Comparison of ENCODE assay signal across 8 mouse cellular contexts in genomic region chr8:60889843-60890519, GRCm38 (mm10). TPM values are rescaled to one million over a fixed set of nuclear protein-coding genes. Genes with fewer than 3 reads are reported as not detected.
DNase-seq lines count a peak whose midpoint lies in the region; ATAC-seq lines count a peak whose summit lies in the region.

Hpf1 (plus strand) TSS chr8:60890418.

- WGBS in heart, embryonic 14.5 days = 6% methylated on average over 40 of the region's 43 CpGs
- 3% methylated on average over 43 of the region's 43 CpGs for WGBS in liver, embryonic 13.5 days (ENCODE audit: insufficient replicate concordance)
- WGBS in stomach, embryonic 16.5 days = 5% methylated on average over 43 of the region's 43 CpGs

- ATAC-seq in CD4-positive, CD25-positive, alpha-beta regulatory T cell, adult 4 months = peak; percentile 98
- ATAC-seq in heart, embryonic 14.5 days (ENCODE audit: insufficient number of reproducible peaks, insufficient read depth, low FRiP score, low read depth) = peak; percentile 96
- ATAC-seq in liver, embryonic 13.5 days (ENCODE audit: low read depth) = peak; percentile 98
- ATAC-seq in stomach, embryonic 16.5 days (ENCODE audit: insufficient read depth, low FRiP score) = peak; percentile 99

- no peaks in the 10 kb centered on the region for H3K27me3 ChIP-seq in heart, embryonic 14.5 days (ENCODE audit: control insufficient read depth, insufficient read depth, low read length)
- H3K27me3 ChIP-seq in liver, embryonic 13.5 days = no peaks in the 10 kb centered on the region
- H3K27me3 ChIP-seq in stomach, embryonic 16.5 days (ENCODE audit: control insufficient read depth, insufficient read depth, low read length) = no peaks in the 10 kb centered on the region

- peak within 1 kb of the TSS; percentile 84 to 88 for H3K4me3 ChIP-seq in heart, embryonic 14.5 days (ENCODE audit: control insufficient read depth in 1 of 2, insufficient read depth in 1 of 2, low read depth in 1 of 2, low read length in 2 of 2)
- H3K4me3 ChIP-seq in liver, embryonic 13.5 days (replicated peaks) = peak within 1 kb of the TSS; percentile 87
- peak within 1 kb of the TSS; percentile 89 for H3K4me3 ChIP-seq in stomach, embryonic 16.5 days (replicated peaks; ENCODE audit: low read length)

- peaks cover 2 to 22% of the 10 kb centered on the region in 2 experiments for H3K4me1 ChIP-seq in heart, embryonic 14.5 days (ENCODE audit: control insufficient read depth in 2 of 2, insufficient read depth in 2 of 2, low read length in 2 of 2)
- H3K4me1 ChIP-seq in liver, embryonic 13.5 days (replicated peaks) = peaks cover 42% of the 10 kb centered on the region
- peaks cover 14% of the 10 kb centered on the region for H3K4me1 ChIP-seq in stomach, embryonic 16.5 days (ENCODE audit: control insufficient read depth, insufficient read depth, low read length)

- H3K4me2 ChIP-seq in heart, embryonic 14.5 days (ENCODE audit: low read length) = peak within 1 kb of the TSS; percentile 72
- H3K4me2 ChIP-seq in liver, embryonic 13.5 days = peak within 1 kb of the TSS; percentile 90
- H3K4me2 ChIP-seq in stomach, embryonic 16.5 days (ENCODE audit: low read depth, low read length) = peak within 1 kb of the TSS; percentile 90

- no peak within 1 kb of the TSS for H3K27ac ChIP-seq in heart, embryonic 14.5 days (replicated peaks in 1 of 2; ENCODE audit: control insufficient read depth in 1 of 2, insufficient read depth in 1 of 2, low read depth in 2 of 2, low read length in 2 of 2)
- H3K27ac ChIP-seq in liver, embryonic 13.5 days = peak within 1 kb of the TSS; percentile 82
- no peak within 1 kb of the TSS for H3K27ac ChIP-seq in stomach, embryonic 16.5 days (ENCODE audit: low read length)

- peak; percentile 99 for DNase-seq in c-Kit-negative CD71-positive TER-119-positive erythroid progenitor cells, embryonic 14.5 days (ENCODE audit: low read depth, low spot score)
- peak; percentile 88 for DNase-seq in fibroblast of lung, adult 2 months (ENCODE audit: low read depth)
- DNase-seq in kidney, postnatal 14 days = peak; percentile 96
- DNase-seq in liver, embryonic 13.5 days = peak; percentile 97
- peak; percentile 94 for DNase-seq in neural tube, embryonic 10.5 days (ENCODE audit: extremely low spot score, low spot score)

- peaks cover 4% of the 10 kb centered on the region; the same call in 1 of the 2 replicates for H3K36me3 ChIP-seq in heart, embryonic 14.5 days (ENCODE audit: control insufficient read depth, insufficient read depth, low read length)
- H3K36me3 ChIP-seq in liver, embryonic 13.5 days = peaks cover 32% of the 10 kb centered on the region
- H3K36me3 ChIP-seq in stomach, embryonic 16.5 days (ENCODE audit: control insufficient read depth, insufficient read depth, low read length) = 0 out of 2 replicates have a peak, but pooled peaks cover 3% of the 10 kb centered on the region

- H3K9ac ChIP-seq in heart, embryonic 14.5 days (ENCODE audit: low read length) = peak within 1 kb of the TSS; percentile 86
- H3K9ac ChIP-seq in liver, embryonic 13.5 days = peak within 1 kb of the TSS; percentile 89
- H3K9ac ChIP-seq in stomach, embryonic 16.5 days (ENCODE audit: low read length) = peak within 1 kb of the TSS; percentile 88

- H3K9me3 ChIP-seq in heart, embryonic 14.5 days (ENCODE audit: control insufficient read depth, low read length) = no peaks in the 10 kb centered on the region
- H3K9me3 ChIP-seq in liver, embryonic 13.5 days (replicated peaks) = no peaks in the 10 kb centered on the region
- no peaks in the 10 kb centered on the region for H3K9me3 ChIP-seq in stomach, embryonic 16.5 days (replicated peaks; ENCODE audit: control insufficient read depth, low read length)

RNA-seq across cellular contexts. Expression of gene Hpf1, which starts in this region (rescaled TPM):
- polyA plus RNA-seq in CD4-positive, CD25-positive, alpha-beta regulatory T cell, adult 4 months (2017; shearing (Covaris generic)) = 10 to 100 TPM; 45.2 to 48.8 TPM
- polyA plus RNA-seq in heart, embryonic 14.5 days (2014; fragmentation: Nextera tagmentation; extraction: Ambion mirVana) = 51.2 and 55.5 TPM in 2 replicates
- polyA plus RNA-seq in liver, embryonic 13.5 days (2015; fragmentation: Nextera tagmentation; extraction: Ambion mirVana) = 110 and 126 TPM in 2 replicates
- polyA plus RNA-seq in stomach, embryonic 16.5 days (2015; fragmentation: Nextera tagmentation; extraction: Ambion mirVana) = 73.9 and 93.6 TPM in 2 replicates
